Mouse (Mus musculus): ENCODE data around the gene Emb. TPM values are rescaled to one million over a fixed set of nuclear protein-coding genes. Genes with fewer than 3 reads are reported as not detected.

Emb gene
- polyA plus RNA-seq, 1 experiment = 4.0 TPM

- Histone ChIP-seq H3K4me3 (ENCODE audit: low read depth, low read length) (no peak overlapping the region), H3K36me3 (ENCODE audit: control insufficient read depth, insufficient read depth, low read length) (no peaks in the 10 kb centered on the region), H3K27me3 (ENCODE audit: control insufficient read depth, insufficient read depth, low read length) (no peaks in the 10 kb centered on the region), H3K4me1 (ENCODE audit: control insufficient read depth, insufficient read depth, insufficient read length, low read length) (no peaks in the 10 kb centered on the region), H3K27ac (ENCODE audit: insufficient read depth, low read depth, low read length) (no peak overlapping the region)
- TF ChIP-seq CTCF (IDR thresholded peaks at IDR 0.05; ENCODE audit: extremely low read depth, insufficient read length, insufficient replicate concordance, low read depth, low read length) (no peak), POLR2A (IDR thresholded peaks at IDR 0.05; ENCODE audit: low read depth, low read length) (no peak)
- WGBS = 42% methylated on average over 11 of the region's 11 CpGs
These were observed 27.3 kb downstream of the Emb start for GRCm38 (mm10) chr13:117235530-117236212.

GRCm38 (mm10) chr13:117237111-117237510 is 28.8 kb downstream of the Emb start:
- Histone ChIP-seq H3K36me3 (ENCODE audit: control insufficient read depth, insufficient read depth, low read length) (no peaks in the 10 kb centered on the region), H3K27ac (ENCODE audit: insufficient read depth, low read depth, low read length) (no peak overlapping the region), H3K27me3 (ENCODE audit: control insufficient read depth, insufficient read depth, low read length) (no peaks in the 10 kb centered on the region), H3K4me1 (ENCODE audit: control insufficient read depth, insufficient read depth, insufficient read length, low read length) (no peaks in the 10 kb centered on the region), H3K4me3 (ENCODE audit: low read depth, low read length) (no peak overlapping the region)
- WGBS = 80% methylated on average over 4 of the region's 4 CpGs
- no peak for TF ChIP-seq POLR2A (IDR thresholded peaks at IDR 0.05; ENCODE audit: low read depth, low read length)
- no peak for TF ChIP-seq CTCF (IDR thresholded peaks at IDR 0.05; ENCODE audit: extremely low read depth, insufficient read length, insufficient replicate concordance, low read depth, low read length)

- 77% methylated on average over 3 of the region's 3 CpGs for WGBS
- H3K4me3 ChIP-seq (ENCODE audit: low read depth, low read length) = no peak overlapping the region
- H3K36me3 ChIP-seq (ENCODE audit: control insufficient read depth, insufficient read depth, low read length) = no peaks in the 10 kb centered on the region
- H3K27ac ChIP-seq (ENCODE audit: insufficient read depth, low read depth, low read length) = no peak overlapping the region
- no peak for TF ChIP-seq POLR2A (IDR thresholded peaks at IDR 0.05; ENCODE audit: low read depth, low read length)
- no peaks in the 10 kb centered on the region for H3K27me3 ChIP-seq (ENCODE audit: control insufficient read depth, insufficient read depth, low read length)
- no peaks in the 10 kb centered on the region for H3K4me1 ChIP-seq (ENCODE audit: control insufficient read depth, insufficient read depth, insufficient read length, low read length)
These were observed 33.7 kb downstream of the Emb start for GRCm38 (mm10) chr13:117242063-117242462.

- H3K27me3 ChIP-seq (ENCODE audit: control insufficient read depth, insufficient read depth, low read length) = no peaks in the 10 kb centered on the region
- H3K36me3 ChIP-seq (ENCODE audit: control insufficient read depth, insufficient read depth, low read length) = no peaks in the 10 kb centered on the region
- TF ChIP-seq POLR2A (IDR thresholded peaks at IDR 0.05; ENCODE audit: low read depth, low read length) (no peak), CTCF (IDR thresholded peaks at IDR 0.05; ENCODE audit: extremely low read depth, insufficient read length, insufficient replicate concordance, low read depth, low read length) (no peak)
- H3K27ac ChIP-seq (ENCODE audit: insufficient read depth, low read depth, low read length) = no peak overlapping the region
- WGBS = 74% methylated on average over 5 of the region's 5 CpGs
- H3K4me1 ChIP-seq (ENCODE audit: control insufficient read depth, insufficient read depth, insufficient read length, low read length) = no peaks in the 10 kb centered on the region
- H3K4me3 ChIP-seq (ENCODE audit: low read depth, low read length) = no peak overlapping the region
These were observed 34.3 kb downstream of the Emb start for GRCm38 (mm10) chr13:117242621-117243020.

GRCm38 (mm10) chr13:117260704-117261103 is 52.4 kb downstream of the Emb start:
- H3K27ac ChIP-seq (ENCODE audit: insufficient read depth, low read depth, low read length) = no peak overlapping the region
- TF ChIP-seq POLR2A (IDR thresholded peaks at IDR 0.05; ENCODE audit: low read depth, low read length) (no peak), CTCF (IDR thresholded peaks at IDR 0.05; ENCODE audit: extremely low read depth, insufficient read length, insufficient replicate concordance, low read depth, low read length) (no peak)
- H3K27me3 ChIP-seq (ENCODE audit: control insufficient read depth, insufficient read depth, low read length) = no peaks in the 10 kb centered on the region
- 67% methylated on average over 4 of the region's 4 CpGs for WGBS
- no peaks in the 10 kb centered on the region for H3K36me3 ChIP-seq (ENCODE audit: control insufficient read depth, insufficient read depth, low read length)
- H3K4me3 ChIP-seq (ENCODE audit: low read depth, low read length) = no peak overlapping the region
- H3K4me1 ChIP-seq (ENCODE audit: control insufficient read depth, insufficient read depth, insufficient read length, low read length) = no peaks in the 10 kb centered on the region

GRCm38 (mm10) chr13:117266156-117266555 is 57.8 kb downstream of the Emb start:
- Histone ChIP-seq H3K4me1 (ENCODE audit: control insufficient read depth, insufficient read depth, insufficient read length, low read length) (no peaks in the 10 kb centered on the region), H3K27me3 (ENCODE audit: control insufficient read depth, insufficient read depth, low read length) (no peaks in the 10 kb centered on the region), H3K4me3 (ENCODE audit: low read depth, low read length) (no peak overlapping the region), H3K27ac (ENCODE audit: insufficient read depth, low read depth, low read length) (no peak overlapping the region), H3K36me3 (ENCODE audit: control insufficient read depth, insufficient read depth, low read length) (no peaks in the 10 kb centered on the region)
- TF ChIP-seq POLR2A (IDR thresholded peaks at IDR 0.05; ENCODE audit: low read depth, low read length) (no peak), CTCF (IDR thresholded peaks at IDR 0.05; ENCODE audit: extremely low read depth, insufficient read length, insufficient replicate concordance, low read depth, low read length) (no peak)
- 60% methylated on average over 2 of the region's 2 CpGs for WGBS

- no peak overlapping the region for H3K27ac ChIP-seq (ENCODE audit: insufficient read depth, low read depth, low read length)
- H3K36me3 ChIP-seq (ENCODE audit: control insufficient read depth, insufficient read depth, low read length) = no peaks in the 10 kb centered on the region
- WGBS = 90% methylated on average over 14 of the region's 14 CpGs
- no peaks in the 10 kb centered on the region for H3K4me1 ChIP-seq (ENCODE audit: control insufficient read depth, insufficient read depth, insufficient read length, low read length)
- TF ChIP-seq POLR2A (IDR thresholded peaks at IDR 0.05; ENCODE audit: low read depth, low read length) = no peak
- no peak for TF ChIP-seq CTCF (IDR thresholded peaks at IDR 0.05; ENCODE audit: extremely low read depth, insufficient read length, insufficient replicate concordance, low read depth, low read length)
- H3K27me3 ChIP-seq (ENCODE audit: control insufficient read depth, insufficient read depth, low read length) = no peaks in the 10 kb centered on the region
- H3K4me3 ChIP-seq (ENCODE audit: low read depth, low read length) = no peak overlapping the region
These were observed 59.6 kb downstream of the Emb start for GRCm38 (mm10) chr13:117267963-117268362.

Data from small intestine, adult 2 months (tissue).